Mouse (Mus musculus): ENCODE measurements at regions not wholly inside any gene's neighbourhood (a gene's known extent, or its start where the extent isn't known, plus 50 kb on each side); places are given as distances from the start of the nearest gene placed in this dataset.

GRCm38 (mm10) chr16:29830101-29830500, 234.1 kb upstream of the Hes1 start:
- Histone ChIP-seq H3K27me3 (ENCODE audit: control insufficient read depth, insufficient read depth, insufficient read length) (no peaks in the 10 kb centered on the region), H3ac (ENCODE audit: control insufficient read depth, insufficient read length) (no peak overlapping the region), H3K4me2 (ENCODE audit: low read depth) (no peak overlapping the region), H3K79me2 (ENCODE audit: control insufficient read depth, insufficient read depth) (no peaks in the 10 kb centered on the region), H3K4me3 (no peak overlapping the region), H3K36me3 (ENCODE audit: control insufficient read depth, insufficient read depth) (no peaks in the 10 kb centered on the region)
- no peak for TF ChIP-seq TCF12 (IDR thresholded peaks at IDR 0.05; ENCODE audit: insufficient read depth, poor library complexity, severe bottlenecking)
- no peak for TF ChIP-seq USF1 (IDR thresholded peaks at IDR 0.05; ENCODE audit: low read depth)
- no peak for TF ChIP-seq POLR2A (IDR thresholded peaks at IDR 0.05; ENCODE audit: insufficient read length, low read depth)
- no peak for TF ChIP-seq CEBPB (IDR thresholded peaks at IDR 0.05; ENCODE audit: insufficient read depth, poor library complexity, severe bottlenecking)
- no peak for TF ChIP-seq SRF (IDR thresholded peaks at IDR 0.05; ENCODE audit: control insufficient read depth, insufficient read length, low read depth)
- TF ChIP-seq E2F4 (IDR thresholded peaks at IDR 0.05; ENCODE audit: insufficient read depth) = no peak
- no peak for TF ChIP-seq MYOG (IDR thresholded peaks at IDR 0.05; ENCODE audit: control insufficient read depth in 1 of 3, insufficient read depth in 1 of 3, insufficient read length in 2 of 3, low read depth in 2 of 3)
- no peak for TF ChIP-seq MYOD1 (IDR thresholded peaks at IDR 0.05; ENCODE audit: control insufficient read depth in 1 of 3, insufficient read length in 2 of 3, low read depth in 2 of 3)
- TF ChIP-seq MAX (IDR thresholded peaks at IDR 0.05; ENCODE audit: low read depth) = no peak
- TF ChIP-seq TCF3 (IDR thresholded peaks at IDR 0.05; ENCODE audit: insufficient read length, low read depth) = no peak
- TF ChIP-seq REST (IDR thresholded peaks at IDR 0.05; ENCODE audit: insufficient read depth, insufficient read length) = no peak
- TF ChIP-seq POLR2AphosphoS2 (IDR thresholded peaks at IDR 0.05; ENCODE audit: insufficient read length, low read depth) = no peak

- no peak overlapping the region for H3K4me2 ChIP-seq (ENCODE audit: low read depth)
- H3K4me3 ChIP-seq = no peak overlapping the region
- no peaks in the 10 kb centered on the region for H3K79me2 ChIP-seq (ENCODE audit: control insufficient read depth, insufficient read depth)
- TF ChIP-seq REST (IDR thresholded peaks at IDR 0.05; ENCODE audit: insufficient read depth, insufficient read length) (no peak), TCF3 (IDR thresholded peaks at IDR 0.05; ENCODE audit: insufficient read length, low read depth) (no peak), E2F4 (IDR thresholded peaks at IDR 0.05; ENCODE audit: insufficient read depth) (no peak), MYOD1 (IDR thresholded peaks at IDR 0.05; ENCODE audit: control insufficient read depth in 1 of 3, insufficient read length in 2 of 3, low read depth in 2 of 3) (no peak), MYOG (IDR thresholded peaks at IDR 0.05; ENCODE audit: control insufficient read depth in 1 of 3, insufficient read depth in 1 of 3, insufficient read length in 2 of 3, low read depth in 2 of 3) (no peak), POLR2A (IDR thresholded peaks at IDR 0.05; ENCODE audit: insufficient read length, low read depth) (no peak), TCF12 (IDR thresholded peaks at IDR 0.05; ENCODE audit: insufficient read depth, poor library complexity, severe bottlenecking) (no peak), CEBPB (IDR thresholded peaks at IDR 0.05; ENCODE audit: insufficient read depth, poor library complexity, severe bottlenecking) (no peak), MAX (IDR thresholded peaks at IDR 0.05; ENCODE audit: low read depth) (no peak), POLR2AphosphoS2 (IDR thresholded peaks at IDR 0.05; ENCODE audit: insufficient read length, low read depth) (no peak), SRF (IDR thresholded peaks at IDR 0.05; ENCODE audit: control insufficient read depth, insufficient read length, low read depth) (no peak), USF1 (IDR thresholded peaks at IDR 0.05; ENCODE audit: low read depth) (no peak)
- H3K27me3 ChIP-seq (ENCODE audit: control insufficient read depth, insufficient read depth, insufficient read length) = no peaks in the 10 kb centered on the region
- H3K36me3 ChIP-seq (ENCODE audit: control insufficient read depth, insufficient read depth) = no peaks in the 10 kb centered on the region
- H3ac ChIP-seq (ENCODE audit: control insufficient read depth, insufficient read length) = no peak overlapping the region
These were observed 230.9 kb upstream of the Hes1 start for GRCm38 (mm10) chr16:29833298-29833697.

GRCm38 (mm10) chr16:29833875-29834274, 230.3 kb upstream of the Hes1 start:
- no peak overlapping the region for H3K4me2 ChIP-seq (ENCODE audit: low read depth)
- TF ChIP-seq POLR2A (IDR thresholded peaks at IDR 0.05; ENCODE audit: insufficient read length, low read depth) = no peak
- H3ac ChIP-seq (ENCODE audit: control insufficient read depth, insufficient read length) = no peak overlapping the region
- H3K27me3 ChIP-seq (ENCODE audit: control insufficient read depth, insufficient read depth, insufficient read length) = no peaks in the 10 kb centered on the region
- no peaks in the 10 kb centered on the region for H3K36me3 ChIP-seq (ENCODE audit: control insufficient read depth, insufficient read depth)
- no peak overlapping the region for H3K4me3 ChIP-seq
- no peaks in the 10 kb centered on the region for H3K79me2 ChIP-seq (ENCODE audit: control insufficient read depth, insufficient read depth)

GRCm38 (mm10) chr16:29834669-29835068, 229.5 kb upstream of the Hes1 start:
- no peak overlapping the region for H3ac ChIP-seq (ENCODE audit: control insufficient read depth, insufficient read length)
- no peak overlapping the region for H3K4me2 ChIP-seq (ENCODE audit: low read depth)
- TF ChIP-seq REST (IDR thresholded peaks at IDR 0.05; ENCODE audit: insufficient read depth, insufficient read length) = no peak
- no peak for TF ChIP-seq MAX (IDR thresholded peaks at IDR 0.05; ENCODE audit: low read depth)
- no peak for TF ChIP-seq MYOD1 (IDR thresholded peaks at IDR 0.05; ENCODE audit: control insufficient read depth in 1 of 3, insufficient read length in 2 of 3, low read depth in 2 of 3)
- H3K27me3 ChIP-seq (ENCODE audit: control insufficient read depth, insufficient read depth, insufficient read length) = no peaks in the 10 kb centered on the region
- H3K36me3 ChIP-seq (ENCODE audit: control insufficient read depth, insufficient read depth) = no peaks in the 10 kb centered on the region
- H3K4me3 ChIP-seq = no peak overlapping the region
- H3K79me2 ChIP-seq (ENCODE audit: control insufficient read depth, insufficient read depth) = no peaks in the 10 kb centered on the region

GRCm38 (mm10) chr16:29837025-29837629, 227.1 kb upstream of the Hes1 start:
- no peak overlapping the region for H3K4me2 ChIP-seq (ENCODE audit: low read depth)
- H3ac ChIP-seq (ENCODE audit: control insufficient read depth, insufficient read length) = no peak overlapping the region
- TF ChIP-seq CEBPB (IDR thresholded peaks at IDR 0.05; ENCODE audit: insufficient read depth, poor library complexity, severe bottlenecking) = no peak
- no peak for TF ChIP-seq POLR2AphosphoS2 (IDR thresholded peaks at IDR 0.05; ENCODE audit: insufficient read length, low read depth)
- no peak for TF ChIP-seq TCF3 (IDR thresholded peaks at IDR 0.05; ENCODE audit: insufficient read length, low read depth)
- TF ChIP-seq TCF12 (IDR thresholded peaks at IDR 0.05; ENCODE audit: insufficient read depth, poor library complexity, severe bottlenecking) = no peak
- TF ChIP-seq REST (IDR thresholded peaks at IDR 0.05; ENCODE audit: insufficient read depth, insufficient read length) = no peak
- no peak for TF ChIP-seq USF1 (IDR thresholded peaks at IDR 0.05; ENCODE audit: low read depth)
- TF ChIP-seq MAX (IDR thresholded peaks at IDR 0.05; ENCODE audit: low read depth) = no peak
- no peak for TF ChIP-seq E2F4 (IDR thresholded peaks at IDR 0.05; ENCODE audit: insufficient read depth)
- TF ChIP-seq SRF (IDR thresholded peaks at IDR 0.05; ENCODE audit: control insufficient read depth, insufficient read length, low read depth) = no peak
- no peak for TF ChIP-seq MYOD1 (IDR thresholded peaks at IDR 0.05; ENCODE audit: control insufficient read depth in 1 of 3, insufficient read length in 2 of 3, low read depth in 2 of 3)
- no peak for TF ChIP-seq POLR2A (IDR thresholded peaks at IDR 0.05; ENCODE audit: insufficient read length, low read depth)
- H3K36me3 ChIP-seq (ENCODE audit: control insufficient read depth, insufficient read depth) = no peaks in the 10 kb centered on the region
- H3K79me2 ChIP-seq (ENCODE audit: control insufficient read depth, insufficient read depth) = no peaks in the 10 kb centered on the region
- no peak overlapping the region for H3K4me3 ChIP-seq
- H3K27me3 ChIP-seq (ENCODE audit: control insufficient read depth, insufficient read depth, insufficient read length) = no peaks in the 10 kb centered on the region
